11 mouse cellular contexts compared by ENCODE assay signal in the genomic region with DNA sequence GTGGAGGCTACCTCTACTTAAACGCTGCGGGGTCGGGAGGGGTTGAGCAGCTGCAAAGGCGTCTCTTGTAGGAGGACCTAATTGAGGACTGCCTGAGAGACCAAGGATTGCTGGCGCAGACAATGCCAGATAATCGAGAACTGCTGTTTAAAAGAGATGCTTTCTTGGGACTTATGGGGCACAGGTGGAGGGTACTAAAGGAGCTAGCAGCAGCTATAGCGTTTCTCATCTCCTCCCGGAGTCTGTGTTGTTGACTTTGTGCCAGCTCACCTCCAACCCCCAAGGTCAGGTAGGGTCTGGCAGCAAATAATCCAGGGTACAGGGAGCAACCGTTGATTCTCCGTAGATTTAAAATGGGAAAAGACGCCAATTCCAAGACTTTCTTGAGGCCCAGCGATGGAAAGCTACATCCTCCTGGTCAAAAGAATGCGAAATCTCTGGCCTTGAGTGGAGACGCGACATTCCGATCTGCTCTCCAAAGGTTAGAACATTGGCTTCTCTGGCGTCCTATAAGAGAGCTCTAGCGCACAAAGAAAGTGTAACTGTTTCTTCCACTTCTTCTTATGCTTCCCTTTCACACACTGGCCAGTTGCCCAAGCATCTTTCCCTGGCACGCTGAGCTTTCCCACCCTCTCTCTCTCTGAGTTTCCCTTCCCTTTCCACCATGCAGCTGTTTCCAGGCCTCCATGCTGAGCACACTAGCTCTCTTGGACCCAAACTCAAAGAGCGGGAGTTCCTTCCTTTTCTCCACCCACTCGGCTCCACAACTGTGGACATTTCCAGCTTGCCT.
A peak's percentile ranks its signal among the peaks of the same experiment; 100 is the strongest.
DNase-seq lines count a peak whose midpoint lies in the region; ATAC-seq and TF ChIP-seq lines count a peak whose summit lies in the region.
"Had no signal": no experiment of that assay in that cellular context is flagged by ENCODE, and none has a peak within 500 bp of the region (broad histone marks: within the 10 kb centered on the region; RNA-seq: fewer than 3 reads in every experiment).

No protein-coding gene starts in this region.

- H3K27me3 ChIP-seq in limb, embryonic 14.5 days (ENCODE audit: control insufficient read depth, insufficient read depth, low read length) = no peaks in the 10 kb centered on the region
- H3K27me3 ChIP-seq in limb, embryonic 10.5 days (ENCODE audit: low read depth, poor library complexity, severe bottlenecking) = no peaks in the 10 kb centered on the region
- H3K27me3 ChIP-seq in lung, embryonic 14.5 days (ENCODE audit: insufficient read depth, low read length) = no peaks in the 10 kb centered on the region
- H3K27me3 ChIP-seq: neural tube, embryonic 13.5 days; Patski had no signal

- H3K9ac ChIP-seq in limb, embryonic 14.5 days (ENCODE audit: low read depth, low read length, severe bottlenecking) = no peak overlapping the region
- H3K9ac ChIP-seq in lung, embryonic 14.5 days = no peak overlapping the region
- H3K9ac ChIP-seq: neural tube, embryonic 13.5 days had no signal

- H3K4me2 ChIP-seq in limb, embryonic 14.5 days (replicated peaks; ENCODE audit: low read depth, low read length, severe bottlenecking) = no peak overlapping the region
- no peak overlapping the region for H3K4me2 ChIP-seq in lung, embryonic 14.5 days
- H3K4me2 ChIP-seq: neural tube, embryonic 13.5 days had no signal

- TF ChIP-seq POLR2A in limb, embryonic 14.5 days (IDR thresholded peaks at IDR 0.05; ENCODE audit: borderline replicate concordance, extremely low read depth, insufficient read depth, insufficient read length) = no peak

- no peaks in the 10 kb centered on the region for H3K4me1 ChIP-seq in limb, embryonic 14.5 days (ENCODE audit: control insufficient read depth, insufficient read depth, low read length)
- no peaks in the 10 kb centered on the region for H3K4me1 ChIP-seq in limb, embryonic 10.5 days
- H3K4me1 ChIP-seq in lung, embryonic 14.5 days (ENCODE audit: insufficient read depth) = no peaks in the 10 kb centered on the region
- H3K4me1 ChIP-seq: neural tube, embryonic 13.5 days had no signal

- TF ChIP-seq CTCF in lung, embryonic 14.5 days (IDR thresholded peaks at IDR 0.05; ENCODE audit: low read depth) = no peak

- H3K4me3 ChIP-seq in limb, embryonic 14.5 days (replicated peaks; ENCODE audit: low read length) = no peak overlapping the region
- no peak overlapping the region for H3K4me3 ChIP-seq in limb, embryonic 10.5 days
- H3K4me3 ChIP-seq in lung, embryonic 14.5 days (ENCODE audit: low read depth, low read length) = no peak overlapping the region
- H3K4me3 ChIP-seq: neural tube, embryonic 13.5 days had no signal

- no peaks in the 10 kb centered on the region for H3K9me3 ChIP-seq in limb, embryonic 14.5 days (ENCODE audit: control insufficient read depth, low read length)
- no peaks in the 10 kb centered on the region for H3K9me3 ChIP-seq in limb, embryonic 10.5 days (replicated peaks)
- H3K9me3 ChIP-seq in lung, embryonic 14.5 days (ENCODE audit: low read depth, low read length) = no peaks in the 10 kb centered on the region
- H3K9me3 ChIP-seq: neural tube, embryonic 13.5 days had no signal

- H3K27ac ChIP-seq in limb, embryonic 14.5 days (replicated peaks; ENCODE audit: low read depth, low read length) = no peak overlapping the region
- no peak overlapping the region for H3K27ac ChIP-seq in limb, embryonic 10.5 days
- H3K27ac ChIP-seq in lung, embryonic 14.5 days (ENCODE audit: low read depth) = peak overlapping the region; percentile 46; the same call in 1 of the 2 replicates
- H3K27ac ChIP-seq: hindbrain, postnatal 0 days; neural tube, embryonic 13.5 days had no signal

- H3K36me3 ChIP-seq in limb, embryonic 14.5 days (ENCODE audit: control insufficient read depth, insufficient read depth, low read length) = no peaks in the 10 kb centered on the region
- H3K36me3 ChIP-seq in limb, embryonic 10.5 days = no peaks in the 10 kb centered on the region
- H3K36me3 ChIP-seq in lung, embryonic 14.5 days (ENCODE audit: insufficient read depth) = no peaks in the 10 kb centered on the region
- H3K36me3 ChIP-seq: neural tube, embryonic 13.5 days had no signal

- DNase-seq in cerebellum, postnatal 10 days = peak; percentile 20 to 34
- DNase-seq in cerebellum, adult 11-12 months = no peak
- peak; percentile 8 for DNase-seq in limb, embryonic 14.5 days (ENCODE audit: low spot score)
- no peak for DNase-seq in limb, embryonic 10.5 days (ENCODE audit: low spot score)
- DNase-seq in lung, embryonic 14.5 days = peak; percentile 61
- DNase-seq in testis, postnatal 10 days (ENCODE audit: low spot score) = peak; percentile 75
- DNase-seq in spleen, postnatal 14 days (ENCODE audit: low spot score in 2 of 2) = no peak
- no peak for DNase-seq in cerebellum, adult 11 months

- 91% methylated on average over 21 of the region's 21 CpGs for WGBS in limb, embryonic 14.5 days
- 93% methylated on average over 21 of the region's 21 CpGs for WGBS in limb, embryonic 10.5 days
- WGBS in lung, embryonic 14.5 days = 76% methylated on average over 21 of the region's 21 CpGs

- ATAC-seq in limb, embryonic 14.5 days (ENCODE audit: low FRiP score, low read depth) = no peak
- ATAC-seq in lung, embryonic 14.5 days (ENCODE audit: insufficient read depth) = no peak
- ATAC-seq: hindbrain, postnatal 0 days; Patski had no signal

Comparison
In these comparisons a context has a peak if more than half of its experiments do, and no peak if none do; other contexts are left out.
1. DNase-seq: peak in cerebellum, postnatal 10 days (2 of 2), limb, embryonic 14.5 days (single experiment), lung, embryonic 14.5 days (single experiment) and testis, postnatal 10 days (single experiment); none in cerebellum, adult 11-12 months (single experiment), limb, embryonic 10.5 days (single experiment), spleen, postnatal 14 days (0 of 2) and cerebellum, adult 11 months (single experiment).